In genomic region chr10:18357212-18357611, GRCm38 (mm10) we compare ENCODE assay signal across 25 mouse cellular contexts. TPM values are rescaled to one million over a fixed set of nuclear protein-coding genes. Genes with fewer than 3 reads are reported as not detected.
DNase-seq lines count a peak whose midpoint lies in the region; ATAC-seq and TF ChIP-seq lines count a peak whose summit lies in the region.
"Had no signal": no experiment of that assay in that cellular context is flagged by ENCODE, and none has a peak within 500 bp of the region (broad histone marks: within the 10 kb centered on the region; RNA-seq: fewer than 3 reads in every experiment).

No protein-coding gene starts in this region.

- no peaks in the 10 kb centered on the region; the same call in 1 of the 2 replicates for H3K27me3 ChIP-seq in forebrain, postnatal 0 days (ENCODE audit: insufficient read depth, low read length)
- peaks cover 7% of the 10 kb centered on the region; the same call in 1 of the 2 replicates for H3K27me3 ChIP-seq in forebrain, embryonic 12.5 days
- no peaks in the 10 kb centered on the region for H3K27me3 ChIP-seq in lung, postnatal 0 days (replicated peaks; ENCODE audit: insufficient read depth, low read length)
- no peaks in the 10 kb centered on the region for H3K27me3 ChIP-seq in hindbrain, embryonic 13.5 days
- H3K27me3 ChIP-seq in hindbrain, postnatal 0 days (ENCODE audit: insufficient read depth, low read length): no peaks in the 10 kb centered on the region
- H3K27me3 ChIP-seq: heart, embryonic 13.5 days; kidney, embryonic 15.5 days; limb, embryonic 15.5 days; midbrain, embryonic 13.5 days had no signal

- H3K9me3 ChIP-seq in forebrain, postnatal 0 days (ENCODE audit: low read length): no peaks in the 10 kb centered on the region
- no peaks in the 10 kb centered on the region for H3K9me3 ChIP-seq in forebrain, embryonic 12.5 days
- H3K9me3 ChIP-seq in lung, postnatal 0 days (ENCODE audit: low read length): no peaks in the 10 kb centered on the region
- no peaks in the 10 kb centered on the region for H3K9me3 ChIP-seq in hindbrain, embryonic 13.5 days
- no peaks in the 10 kb centered on the region for H3K9me3 ChIP-seq in hindbrain, postnatal 0 days (ENCODE audit: low read length)
- H3K9me3 ChIP-seq: embryonic facial prominence, embryonic 10.5 days; heart, embryonic 13.5 days; kidney, embryonic 15.5 days; limb, embryonic 15.5 days; midbrain, embryonic 13.5 days had no signal

- H3K27ac ChIP-seq in forebrain, postnatal 0 days (ENCODE audit: low read depth, low read length): no peak overlapping the region
- H3K27ac ChIP-seq in forebrain, embryonic 12.5 days: no peak overlapping the region
- no peak overlapping the region for H3K27ac ChIP-seq in lung, postnatal 0 days (ENCODE audit: low read length)
- peak overlapping the region; percentile 59; the same call in 1 of the 2 replicates for H3K27ac ChIP-seq in hindbrain, embryonic 13.5 days
- H3K27ac ChIP-seq in hindbrain, postnatal 0 days: no peak overlapping the region
- H3K27ac ChIP-seq: embryonic facial prominence, embryonic 10.5 days; heart, adult 2 months; heart, embryonic 13.5 days; kidney, embryonic 15.5 days; limb, embryonic 15.5 days; liver, embryonic 14.5 days; midbrain, embryonic 13.5 days had no signal

- no peaks in the 10 kb centered on the region for H3K36me3 ChIP-seq in forebrain, postnatal 0 days (ENCODE audit: insufficient read depth)
- no peaks in the 10 kb centered on the region for H3K36me3 ChIP-seq in forebrain, embryonic 12.5 days (replicated peaks)
- H3K36me3 ChIP-seq in lung, postnatal 0 days (ENCODE audit: insufficient read depth, low read length): no peaks in the 10 kb centered on the region
- H3K36me3 ChIP-seq in hindbrain, embryonic 13.5 days: no peaks in the 10 kb centered on the region
- no peaks in the 10 kb centered on the region for H3K36me3 ChIP-seq in hindbrain, postnatal 0 days (ENCODE audit: insufficient read depth, low read length)
- H3K36me3 ChIP-seq: embryonic facial prominence, embryonic 10.5 days; heart, embryonic 13.5 days; kidney, embryonic 15.5 days; limb, embryonic 15.5 days; midbrain, embryonic 13.5 days had no signal

- H3K9ac ChIP-seq in forebrain, postnatal 0 days: no peak overlapping the region
- no peak overlapping the region for H3K9ac ChIP-seq in forebrain, embryonic 12.5 days
- H3K9ac ChIP-seq in lung, postnatal 0 days (replicated peaks; ENCODE audit: low read depth): no peak overlapping the region
- H3K9ac ChIP-seq in hindbrain, embryonic 13.5 days: no peak overlapping the region
- H3K9ac ChIP-seq in hindbrain, postnatal 0 days (replicated peaks; ENCODE audit: low read length): no peak overlapping the region
- H3K9ac ChIP-seq: heart, embryonic 13.5 days; kidney, embryonic 15.5 days; limb, embryonic 15.5 days; liver, embryonic 14.5 days; midbrain, embryonic 13.5 days had no signal

- H3K4me1 ChIP-seq in forebrain, postnatal 0 days (ENCODE audit: insufficient read depth): no peaks in the 10 kb centered on the region
- peaks cover 3% of the 10 kb centered on the region; the same call in 1 of the 2 replicates for H3K4me1 ChIP-seq in forebrain, embryonic 12.5 days
- H3K4me1 ChIP-seq in lung, postnatal 0 days (ENCODE audit: insufficient read depth, low read depth, low read length): no peaks in the 10 kb centered on the region
- peaks cover 15% of the 10 kb centered on the region for H3K4me1 ChIP-seq in hindbrain, embryonic 13.5 days (replicated peaks)
- 0 out of 2 replicates have a peak, but pooled peaks cover 4% of the 10 kb centered on the region for H3K4me1 ChIP-seq in hindbrain, postnatal 0 days (ENCODE audit: insufficient read depth, low read length)
- H3K4me1 ChIP-seq: midbrain, embryonic 13.5 days had no signal

- ATAC-seq in forebrain, postnatal 0 days: peak; percentile 59; the same call in 1 of the 2 replicates
- no peak for ATAC-seq in forebrain, embryonic 12.5 days (ENCODE audit: low FRiP score)
- peak; percentile 26; the same call in 1 of the 2 replicates for ATAC-seq in lung, postnatal 0 days
- peak; percentile 68; the same call in 1 of the 2 replicates for ATAC-seq in hindbrain, embryonic 13.5 days (ENCODE audit: low FRiP score)
- ATAC-seq in hindbrain, postnatal 0 days: peak; percentile 75
- ATAC-seq in megakaryocyte progenitor cell, adult 5-6 weeks (replicated peaks; ENCODE audit: poor library complexity): no peak
- ATAC-seq: midbrain, embryonic 13.5 days had no signal

- no peak overlapping the region for H3K4me2 ChIP-seq in forebrain, postnatal 0 days (ENCODE audit: low read depth)
- H3K4me2 ChIP-seq in forebrain, embryonic 12.5 days: no peak overlapping the region
- H3K4me2 ChIP-seq in lung, postnatal 0 days (replicated peaks; ENCODE audit: low read depth, low read length): no peak overlapping the region
- no peak overlapping the region for H3K4me2 ChIP-seq in hindbrain, embryonic 13.5 days
- no peak overlapping the region for H3K4me2 ChIP-seq in hindbrain, postnatal 0 days (ENCODE audit: low read depth, low read length)
- H3K4me2 ChIP-seq: heart, embryonic 13.5 days; kidney, embryonic 15.5 days; limb, embryonic 15.5 days; midbrain, embryonic 13.5 days had no signal

- H3K4me3 ChIP-seq in forebrain, postnatal 0 days (ENCODE audit: low read depth, low read length): no peak overlapping the region
- H3K4me3 ChIP-seq in forebrain, embryonic 12.5 days (replicated peaks): no peak overlapping the region
- no peak overlapping the region for H3K4me3 ChIP-seq in lung, postnatal 0 days (ENCODE audit: low read depth, low read length)
- no peak overlapping the region for H3K4me3 ChIP-seq in hindbrain, embryonic 13.5 days
- no peak overlapping the region for H3K4me3 ChIP-seq in hindbrain, postnatal 0 days (ENCODE audit: low read length)
- H3K4me3 ChIP-seq: embryonic facial prominence, embryonic 10.5 days; heart, adult 2 months; heart, embryonic 13.5 days; kidney, embryonic 15.5 days; limb, embryonic 15.5 days; midbrain, embryonic 13.5 days had no signal

- 62% methylated on average over 6 of the region's 6 CpGs for WGBS in forebrain, postnatal 0 days
- 87% methylated on average over 6 of the region's 6 CpGs for WGBS in forebrain, embryonic 12.5 days
- 62% methylated on average over 6 of the region's 6 CpGs for WGBS in lung, postnatal 0 days
- WGBS in hindbrain, embryonic 13.5 days: 45% methylated on average over 6 of the region's 6 CpGs
- 43% methylated on average over 6 of the region's 6 CpGs for WGBS in hindbrain, postnatal 0 days

- no peak for TF ChIP-seq CTCF in forebrain, postnatal 0 days (IDR thresholded peaks at IDR 0.05; ENCODE audit: low read depth)
- TF ChIP-seq CTCF in lung, postnatal 0 days (IDR thresholded peaks at IDR 0.05): no peak
- no peak for TF ChIP-seq CTCF in hindbrain, postnatal 0 days (IDR thresholded peaks at IDR 0.05; ENCODE audit: low read depth)

- DNase-seq in forebrain, postnatal 0 days: no peak
- peak; percentile 34 for DNase-seq in lung, postnatal 0 days (ENCODE audit: low spot score)
- DNase-seq in lung, postnatal 25 days (ENCODE audit: low spot score): no peak
- peak; percentile 54 for DNase-seq in hindbrain, postnatal 0 days (ENCODE audit: low spot score)
- DNase-seq: adrenal gland, postnatal 10 days; cerebellum, adult 2 months; gastrocnemius, postnatal 25 days; heart, adult 2 months; heart, postnatal 14 days; kidney, adult 11 months; kidney, postnatal 36 days; layer of hippocampus, adult 9-11 months; retina, postnatal 1 day; right cerebral cortex, postnatal 25 days; spleen, adult 18-20 months had no signal

- TF ChIP-seq EP300 in lung, postnatal 0 days (IDR thresholded peaks at IDR 0.05): no peak

RNA-seq across cellular contexts. Expression of gene Nhsl1, which starts 38.4 kb away (rescaled TPM):
- total RNA-seq in forebrain, postnatal 0 days (2014; rRNA removed): 12.2 and 22.0 TPM in 2 replicates
- 8.0 and 8.9 TPM in 2 replicates for polyA plus RNA-seq in forebrain, postnatal 0 days (2015; fragmentation: Nextera tagmentation; extraction: Ambion mirVana)
- polyA plus RNA-seq in forebrain, embryonic 12.5 days (2016; fragmentation: Nextera tagmentation; extraction: Ambion mirVana): 15.9 and 17.2 TPM in 2 replicates
- polyA plus RNA-seq in lung, postnatal 0 days (2015; fragmentation: Nextera tagmentation; extraction: Ambion mirVana): 1.9 and 3.0 TPM in 2 replicates
- 18.9 and 20.7 TPM in 2 replicates for polyA plus RNA-seq in hindbrain, embryonic 13.5 days (2015; fragmentation: Nextera tagmentation; extraction: Ambion mirVana)
- total RNA-seq in hindbrain, postnatal 0 days (2014; rRNA removed): 29.6 and 38.9 TPM in 2 replicates
- 11.9 and 12.0 TPM in 2 replicates for polyA plus RNA-seq in hindbrain, postnatal 0 days (2015; fragmentation: Nextera tagmentation; extraction: Ambion mirVana)
- 0.83 and 2.5 TPM in 2 replicates for total RNA-seq in megakaryocyte progenitor cell, adult 5-6 weeks (2015)
- 0.25 and 0.91 TPM in 2 replicates for total RNA-seq in megakaryocyte progenitor cell, adult 5-6 weeks (2017)
- total RNA-seq: MEL had no signal

Comparison
In these comparisons a context has a peak if more than half of its experiments do, and no peak if none do; other contexts are left out.
1. ATAC-seq: peak in forebrain, postnatal 0 days (single experiment), lung, postnatal 0 days (single experiment), hindbrain, embryonic 13.5 days (single experiment) and hindbrain, postnatal 0 days (single experiment); none in forebrain, embryonic 12.5 days (single experiment) and megakaryocyte progenitor cell, adult 5-6 weeks (single experiment).
2. DNase-seq: peak in lung, postnatal 0 days (single experiment) and hindbrain, postnatal 0 days (single experiment); none in forebrain, postnatal 0 days (single experiment) and lung, postnatal 25 days (single experiment).